Mouse (Mus musculus): ENCODE results near the gene Sdc4. TPM values are rescaled to one million over a fixed set of nuclear protein-coding genes. Genes with fewer than 3 reads are reported as not detected.

The Sdc4 gene
- total and polyA plus RNA-seq, 2 experiments, result 182 to 511 TPM

DNA sequence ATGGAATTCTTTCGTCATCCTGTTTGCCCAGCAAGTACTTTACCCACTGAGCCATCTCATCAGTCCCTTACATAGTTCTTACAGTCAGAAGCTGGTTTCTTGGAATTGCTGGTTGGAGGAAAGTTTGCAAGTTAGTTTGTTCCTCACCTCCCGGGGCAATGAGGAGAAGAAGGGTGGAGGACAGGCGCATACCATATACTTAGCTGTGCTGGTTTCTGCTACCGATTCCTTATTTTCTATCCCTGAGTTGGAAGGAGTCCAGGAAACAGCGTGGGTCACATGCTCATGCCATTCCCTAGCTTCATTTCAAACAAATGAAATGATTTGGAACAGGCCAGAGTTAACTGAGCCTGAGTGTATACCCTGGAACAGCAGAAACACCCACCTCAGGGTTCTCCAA lies 5.2 kb upstream of the Sdc4 start:
- Histone ChIP-seq H3K27me3 (ENCODE audit: control insufficient read depth, insufficient read depth, low read length) (no peaks in the 10 kb centered on the region), H3K4me3 (ENCODE audit: insufficient read depth, low read depth, low read length) (no peak overlapping the region), H3K79me2 (ENCODE audit: control insufficient read depth, insufficient read depth, low read length) (no peaks in the 10 kb centered on the region), H3K9ac (ENCODE audit: low read depth, low read length) (no peak overlapping the region), H3K4me1 (ENCODE audit: control insufficient read depth, insufficient read depth, low read length) (peaks cover 16% of the 10 kb centered on the region), H3K27ac (replicated peaks; ENCODE audit: insufficient read depth, low read depth, low read length) (0 out of 2 replicates have a peak overlapping the region, but pooled peaks have one; percentile 18), H3K36me3 (ENCODE audit: control insufficient read depth, insufficient read depth, low read length) (no peaks in the 10 kb centered on the region)
- WGBS, result 45% methylated on average over 5 of the region's 5 CpGs
- DNase-seq (ENCODE audit: extremely low read depth, low read depth, low spot score), result peak; percentile 34
- no peak for TF ChIP-seq POLR2A (IDR thresholded peaks at IDR 0.05; ENCODE audit: extremely low read depth, insufficient read depth, low read length)
- TF ChIP-seq CTCF (IDR thresholded peaks at IDR 0.05; ENCODE audit: low read depth, low read length), result no peak

DNA sequence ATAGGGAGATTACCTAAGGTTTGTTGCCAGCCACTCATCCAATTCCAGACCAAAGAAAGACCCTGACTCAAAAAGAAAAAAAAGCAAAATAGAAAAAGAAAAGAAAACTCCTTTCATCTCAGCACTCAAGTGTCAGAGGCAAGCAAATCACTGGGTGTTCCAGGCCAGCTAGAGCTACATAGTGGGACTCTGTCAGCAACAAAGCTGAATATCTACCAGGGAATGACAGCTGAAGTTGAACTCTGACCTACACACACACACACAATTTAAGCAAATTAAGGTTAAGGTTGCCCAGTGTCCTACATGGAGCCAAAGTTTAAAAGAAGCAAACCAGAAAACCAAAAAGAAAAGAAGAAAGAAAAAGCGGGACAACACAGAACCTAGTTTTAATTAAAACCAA lies 4.5 kb upstream of the Sdc4 start:
- Histone ChIP-seq H3K27me3 (ENCODE audit: control insufficient read depth, insufficient read depth, low read length) (no peaks in the 10 kb centered on the region), H3K79me2 (ENCODE audit: control insufficient read depth, insufficient read depth, low read length) (no peaks in the 10 kb centered on the region), H3K4me1 (ENCODE audit: control insufficient read depth, insufficient read depth, low read length) (peaks cover 15% of the 10 kb centered on the region), H3K9ac (ENCODE audit: low read depth, low read length) (no peak overlapping the region), H3K4me3 (ENCODE audit: insufficient read depth, low read depth, low read length) (no peak overlapping the region), H3K36me3 (ENCODE audit: control insufficient read depth, insufficient read depth, low read length) (no peaks in the 10 kb centered on the region), H3K27ac (replicated peaks; ENCODE audit: insufficient read depth, low read depth, low read length) (peak overlapping the region; percentile 58)
- no peak for TF ChIP-seq POLR2A (IDR thresholded peaks at IDR 0.05; ENCODE audit: extremely low read depth, insufficient read depth, low read length)
- TF ChIP-seq CTCF (IDR thresholded peaks at IDR 0.05; ENCODE audit: low read depth, low read length), result no peak
- DNase-seq (ENCODE audit: extremely low read depth, low read depth, low spot score), result peak; percentile 82
- WGBS, result 52% methylated on average over 1 of the region's 1 CpGs

DNA sequence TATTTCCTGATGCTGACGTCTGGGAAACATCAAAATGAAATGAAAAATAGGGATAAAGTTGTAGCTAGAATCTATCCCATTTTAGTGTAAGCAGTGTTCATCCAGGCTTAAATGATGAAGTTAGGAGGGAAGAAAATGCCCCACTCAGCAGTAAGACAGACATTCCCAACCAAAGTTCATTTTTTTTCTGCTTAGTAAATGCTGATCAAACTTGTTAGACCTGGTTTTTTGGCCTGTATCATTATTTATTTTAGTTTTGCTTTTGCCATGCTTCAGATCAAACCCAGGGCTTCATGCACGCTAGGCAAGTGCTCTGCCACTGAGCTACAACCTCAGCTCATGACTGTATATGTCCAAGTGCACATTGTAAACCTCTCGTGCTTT lies 2.4 kb upstream of the Sdc4 start:
- H3K36me3 ChIP-seq (ENCODE audit: control insufficient read depth, insufficient read depth, low read length), result no peaks in the 10 kb centered on the region
- H3K4me3 ChIP-seq (ENCODE audit: insufficient read depth, low read depth, low read length), result no peak overlapping the region
- TF ChIP-seq POLR2A (IDR thresholded peaks at IDR 0.05; ENCODE audit: extremely low read depth, insufficient read depth, low read length), result no peak
- TF ChIP-seq CTCF (IDR thresholded peaks at IDR 0.05; ENCODE audit: low read depth, low read length), result no peak
- peak; percentile 86 for DNase-seq (ENCODE audit: extremely low read depth, low read depth, low spot score)
- H3K27ac ChIP-seq (replicated peaks; ENCODE audit: insufficient read depth, low read depth, low read length), result peak overlapping the region; percentile 86
- no peaks in the 10 kb centered on the region for H3K27me3 ChIP-seq (ENCODE audit: control insufficient read depth, insufficient read depth, low read length)
- H3K4me1 ChIP-seq (ENCODE audit: control insufficient read depth, insufficient read depth, low read length), result peaks cover 15% of the 10 kb centered on the region
- peaks cover 18% of the 10 kb centered on the region for H3K79me2 ChIP-seq (ENCODE audit: control insufficient read depth, insufficient read depth, low read length)
- 20% methylated on average over 3 of the region's 3 CpGs for WGBS
- H3K9ac ChIP-seq (ENCODE audit: low read depth, low read length), result no peak overlapping the region

DNA sequence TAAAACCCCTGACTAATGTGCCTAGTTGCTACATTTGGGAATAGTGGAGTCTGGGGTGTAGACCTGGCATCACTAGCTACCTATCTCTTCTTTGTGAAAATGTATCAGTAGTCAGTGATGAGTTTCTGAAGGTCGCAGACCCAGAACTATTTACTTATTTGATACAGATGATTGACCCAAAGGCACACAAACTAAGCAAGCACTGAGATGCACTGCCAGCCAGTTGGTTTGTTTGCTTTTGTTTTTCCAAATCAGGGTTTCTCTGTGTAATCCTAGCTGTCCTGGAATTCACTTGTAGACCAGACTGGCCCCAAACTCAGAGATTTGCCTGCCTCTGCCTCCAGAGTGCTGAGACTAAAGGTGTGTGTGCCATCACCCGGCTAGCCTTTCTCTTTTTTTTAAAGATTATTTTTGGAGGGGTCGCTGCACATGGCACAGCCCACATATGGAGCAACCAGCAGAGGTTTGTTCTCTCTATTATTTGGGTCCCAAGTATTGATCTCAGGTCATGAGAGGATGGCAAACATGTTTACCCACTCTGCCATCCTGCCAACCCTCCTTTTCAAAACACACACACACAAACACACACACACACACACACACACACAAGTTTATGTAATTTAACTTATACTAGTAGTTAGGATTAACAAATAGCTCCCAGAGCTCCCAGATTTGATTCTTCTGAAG lies 1.9 kb upstream of the Sdc4 start:
- TF ChIP-seq CTCF (IDR thresholded peaks at IDR 0.05; ENCODE audit: low read depth, low read length), result no peak
- no peak for TF ChIP-seq POLR2A (IDR thresholded peaks at IDR 0.05; ENCODE audit: extremely low read depth, insufficient read depth, low read length)
- 32% methylated on average over 3 of the region's 3 CpGs for WGBS
- Histone ChIP-seq H3K9ac (ENCODE audit: low read depth, low read length) (no peak overlapping the region), H3K27me3 (ENCODE audit: control insufficient read depth, insufficient read depth, low read length) (no peaks in the 10 kb centered on the region), H3K36me3 (ENCODE audit: control insufficient read depth, insufficient read depth, low read length) (peaks cover 2% of the 10 kb centered on the region; the same call in 1 of the 2 replicates), H3K79me2 (ENCODE audit: control insufficient read depth, insufficient read depth, low read length) (peaks cover 20% of the 10 kb centered on the region), H3K4me1 (ENCODE audit: control insufficient read depth, insufficient read depth, low read length) (peaks cover 15% of the 10 kb centered on the region), H3K4me3 (ENCODE audit: insufficient read depth, low read depth, low read length) (no peak overlapping the region), H3K27ac (replicated peaks; ENCODE audit: insufficient read depth, low read depth, low read length) (peak overlapping the region; percentile 81)
- DNase-seq (ENCODE audit: extremely low read depth, low read depth, low spot score), result peak; percentile 99

DNA sequence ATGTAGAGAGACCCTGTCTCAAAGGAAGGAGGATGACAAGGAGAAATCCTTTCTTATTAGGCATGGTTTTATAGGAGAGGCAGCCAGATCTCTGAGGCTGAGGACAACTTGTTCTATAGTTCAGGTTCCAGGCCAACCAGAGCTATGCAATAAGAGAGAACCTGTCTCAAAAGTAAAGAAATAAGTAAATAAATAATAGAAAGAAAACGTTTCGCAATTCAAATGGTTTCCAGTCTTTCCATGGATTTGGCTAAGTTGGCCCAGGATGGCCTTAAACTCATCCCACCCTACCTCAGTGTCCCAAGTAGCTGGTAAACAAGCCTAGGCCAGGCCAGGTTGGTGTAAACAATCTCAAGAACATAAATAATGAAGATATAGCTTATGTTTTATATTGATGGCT lies 1.0 kb upstream of the Sdc4 start:
- Histone ChIP-seq H3K36me3 (ENCODE audit: control insufficient read depth, insufficient read depth, low read length) (peaks cover 8% of the 10 kb centered on the region; the same call in 1 of the 2 replicates), H3K4me1 (ENCODE audit: control insufficient read depth, insufficient read depth, low read length) (peaks cover 15% of the 10 kb centered on the region), H3K9ac (ENCODE audit: low read depth, low read length) (0 out of 2 replicates have a peak overlapping the region, but pooled peaks have one; percentile 37), H3K27me3 (ENCODE audit: control insufficient read depth, insufficient read depth, low read length) (no peaks in the 10 kb centered on the region), H3K4me3 (ENCODE audit: insufficient read depth, low read depth, low read length) (no peak overlapping the region), H3K27ac (replicated peaks; ENCODE audit: insufficient read depth, low read depth, low read length) (peak overlapping the region; percentile 80), H3K79me2 (ENCODE audit: control insufficient read depth, insufficient read depth, low read length) (peaks cover 27% of the 10 kb centered on the region)
- WGBS, result 18% methylated on average over 2 of the region's 2 CpGs
- DNase-seq (ENCODE audit: extremely low read depth, low read depth, low spot score), result peak; percentile 95
- TF ChIP-seq POLR2A (IDR thresholded peaks at IDR 0.05; ENCODE audit: extremely low read depth, insufficient read depth, low read length) (no peak), CTCF (IDR thresholded peaks at IDR 0.05; ENCODE audit: low read depth, low read length) (no peak)

DNA sequence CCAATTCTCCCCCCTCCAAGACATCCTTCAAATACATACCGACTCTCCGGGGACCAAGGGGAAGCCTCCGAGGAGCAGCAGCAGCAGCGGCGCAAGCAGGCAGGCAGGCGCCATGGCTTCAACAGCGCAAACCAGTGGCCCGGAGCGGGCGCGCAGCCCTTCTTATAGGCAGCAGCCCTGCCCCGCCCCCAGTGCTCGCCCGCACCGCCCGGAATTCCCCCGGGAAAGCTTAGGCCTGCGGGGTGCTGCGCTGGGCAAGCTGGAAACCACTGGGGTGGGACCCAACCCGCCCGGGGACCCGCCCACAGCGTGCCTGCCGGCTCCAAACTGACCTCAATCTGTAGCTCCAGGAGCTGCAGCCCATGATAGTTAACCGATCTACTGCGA lies 643 bp downstream of the Sdc4 start:
- 2% methylated on average over 26 of the region's 26 CpGs for whole genome bisulfite sequencing
- H3K27ac ChIP-seq (replicated peaks; ENCODE audit: insufficient read depth, low read depth, low read length), result peak overlapping the region; percentile 80
- H3K27me3 ChIP-seq (ENCODE audit: control insufficient read depth, insufficient read depth, low read length), result no peaks in the 10 kb centered on the region
- H3K79me2 ChIP-seq (ENCODE audit: control insufficient read depth, insufficient read depth, low read length), result peaks cover 27% of the 10 kb centered on the region
- peaks cover 7% of the 10 kb centered on the region for H3K4me1 ChIP-seq (ENCODE audit: control insufficient read depth, insufficient read depth, low read length)
- peaks cover 15% of the 10 kb centered on the region; the same call in 1 of the 2 replicates for H3K36me3 ChIP-seq (ENCODE audit: control insufficient read depth, insufficient read depth, low read length)
- TF ChIP-seq POLR2A (IDR thresholded peaks at IDR 0.05; ENCODE audit: extremely low read depth, insufficient read depth, low read length) (peak; percentile 99), CTCF (IDR thresholded peaks at IDR 0.05; ENCODE audit: low read depth, low read length) (no peak; the same call in 1 of the 2 replicates)
- peak overlapping the region; percentile 75 for H3K4me3 ChIP-seq (ENCODE audit: insufficient read depth, low read depth, low read length)
- H3K9ac ChIP-seq (ENCODE audit: low read depth, low read length), result peak overlapping the region; percentile 91
- peak; percentile 87 for DNase-seq (ENCODE audit: extremely low read depth, low read depth, low spot score)

Data from liver, adult 2 months (tissue).